Mouse (Mus musculus) heart, embryonic 13.5 days (tissue): ENCODE measurements around the gene Krcc1. TPM values are rescaled to one million over a fixed set of nuclear protein-coding genes. Genes with fewer than 3 reads are reported as not detected.

ENCODE experiments used
- ATAC-seq: fragments of 200-750 bp; cut with Nextera tagmentation; 2 replicates; pipeline ENCODE4 v1.8.0; 2017; ENCODE audit warnings: moderate TSS enrichment; ENCODE audit not compliant: insufficient number of reproducible peaks, low FRiP score, low TSS enrichment; ENCODE audit errors: extremely low read depth
- H3K27ac ChIP-seq: fragments of 300-500 bp; sonication (generic); replicated peaks from 2 replicates; pipeline ENCODE4 v1.5.1; 2015; ENCODE audit warnings: moderate library complexity, mild to moderate bottlenecking, inconsistent platforms
- H3K27me3 ChIP-seq: fragments of 300-500 bp; sonication (generic); replicated peaks from 2 replicates; pipeline ENCODE4 v1.6.1; 2015; ENCODE audit warnings: mild to moderate bottlenecking, inconsistent platforms
- H3K36me3 ChIP-seq: fragments of 300-500 bp; sonication (generic); 2 replicates; pipeline ENCODE4 v1.6.1; 2015; ENCODE audit warnings: mild to moderate bottlenecking, inconsistent platforms
- H3K4me1 ChIP-seq: fragments of 300-500 bp; sonication (generic); 2 replicates; pipeline ENCODE4 v1.6.1; 2015; ENCODE audit warnings: inconsistent platforms
- H3K4me2 ChIP-seq: fragments of 300-500 bp; sonication (generic); 2 replicates; pipeline ENCODE4 v1.6.1; 2015; ENCODE audit warnings: inconsistent platforms, mild to moderate bottlenecking, moderate library complexity
- H3K4me3 ChIP-seq: fragments of 300-500 bp; sonication (generic); 2 replicates; pipeline ENCODE4 v1.5.1; 2015; ENCODE audit warnings: moderate library complexity, mild to moderate bottlenecking, inconsistent platforms
- H3K9ac ChIP-seq: fragments of 300-500 bp; sonication (generic); 2 replicates; pipeline ENCODE4 v1.6.1; 2015; ENCODE audit warnings: inconsistent platforms, mild to moderate bottlenecking, moderate library complexity
- H3K9me3 ChIP-seq: fragments of 300-500 bp; sonication (generic); 2 replicates; pipeline ENCODE4 v1.6.1; 2016; ENCODE audit warnings: inconsistent platforms
- WGBS: fragments of 180-500 bp; shearing (Covaris S2); methylation state at CpG from one replicate; pipeline ENCODE4 v1.1.7; 2015; ENCODE audit warnings: mixed read lengths; 5-methylcytosine and 5-hydroxymethylcytosine counted together
- microRNA-seq: library from miRNA; unstranded; fragments of <30 nt; microRNA quantifications from one replicate; pipeline ENCODE4, GENCODE M21; 2016
- polyA plus RNA-seq: library from polyadenylated mRNA; unstranded; fragments of >200 nt; fragmentation: Nextera tagmentation; extraction: Ambion mirVana; gene quantifications from 2 replicates; pipeline ENCODE4 v1.2.1, GENCODE M21; 2015

Gene Krcc1
- polyA plus RNA-seq, 1 experiment from 2014 or later: 48.5 TPM

GRCm38 (mm10) chr6:71333031-71333430 is 61.6 kb downstream of the Krcc1 start:
- no peak for ATAC-seq
- Histone ChIP-seq H3K27me3 (no peaks in the 10 kb centered on the region), H3K27ac (no peak overlapping the region), H3K9ac (no peak overlapping the region), H3K9me3 (no peaks in the 10 kb centered on the region), H3K4me2 (no peak overlapping the region), H3K4me3 (no peak overlapping the region), H3K4me1 (no peaks in the 10 kb centered on the region), H3K36me3 (no peaks in the 10 kb centered on the region)
- WGBS: 47% methylated on average over 3 of the region's 3 CpGs

GRCm38 (mm10) chr6:71333578-71334273 is 62.2 kb downstream of the Krcc1 start:
- Histone ChIP-seq H3K4me2 (no peak overlapping the region), H3K27ac (no peak overlapping the region), H3K27me3 (no peaks in the 10 kb centered on the region), H3K9ac (no peak overlapping the region), H3K9me3 (no peaks in the 10 kb centered on the region), H3K4me1 (no peaks in the 10 kb centered on the region), H3K4me3 (no peak overlapping the region), H3K36me3 (no peaks in the 10 kb centered on the region)
- ATAC-seq: no peak
- 81% methylated on average over 11 of the region's 11 CpGs for WGBS

Small RNA genes lying within 50 kb of the gene (microRNA-seq; reads per million reads assigned to microRNA genes)
- 16.5 reads per million, percentile 33 among the genes with 10 or more reads in this experiment for gene Mir8112

Other genes starting within 250 kb of the Krcc1 start
- gene Thnsl2, start 127.2 kb upstream of the Krcc1 start, polyA plus RNA-seq: 4.5 and 4.7 TPM in 2 replicates
- gene Fabp1, start 71.8 kb upstream of the Krcc1 start, polyA plus RNA-seq: 0.48 and 5.6 TPM in 2 replicates
- 90.5 and 93.4 TPM in 2 replicates for gene Smyd1, start 50.6 kb downstream of the Krcc1 start, polyA plus RNA-seq
- gene Cd8b1, start 51.1 kb downstream of the Krcc1 start, polyA plus RNA-seq: 0.12 TPM in 1 of 2 replicates, not detected in the other
- gene Cd8a, start 101.8 kb downstream of the Krcc1 start, polyA plus RNA-seq: not detected in 2 replicates
- gene Rmnd5a, start 169.0 kb downstream of the Krcc1 start, polyA plus RNA-seq: 6.4 and 7.5 TPM in 2 replicates
- 10.8 and 13.4 TPM in 2 replicates for gene Rnf103, start 222.2 kb downstream of the Krcc1 start, polyA plus RNA-seq